Mouse (Mus musculus): Measurements from ENCODE around the gene Tmem38b. TPM values are rescaled to one million over a fixed set of nuclear protein-coding genes. Genes with fewer than 3 reads are reported as not detected.

The Tmem38b gene
- polyA plus RNA-seq, 1 experiment from 2014 or later = 14.8 TPM

GRCm38 (mm10) chr4:53884351-53885245, 58.8 kb downstream of the Tmem38b start:
- Histone ChIP-seq H3K36me3 (ENCODE audit: inconsistent target) (no peaks in the 10 kb centered on the region), H3K27ac (no peak overlapping the region), H3K4me3 (ENCODE audit: inconsistent target) (no peak overlapping the region), H3K79me2 (ENCODE audit: inconsistent target) (no peaks in the 10 kb centered on the region)
- WGBS (ENCODE audit: missing documents) = 67% methylated on average over 14 of the region's 14 CpGs

- no peaks in the 10 kb centered on the region for H3K36me3 ChIP-seq (ENCODE audit: inconsistent target)
- no peak overlapping the region for H3K27ac ChIP-seq
- 78% methylated on average over 19 of the region's 22 CpGs for WGBS (ENCODE audit: missing documents)
- no peak overlapping the region for H3K4me3 ChIP-seq (ENCODE audit: inconsistent target)
- no peaks in the 10 kb centered on the region for H3K79me2 ChIP-seq (ENCODE audit: inconsistent target)
Measured at GRCm38 (mm10) chr4:53886342-53887088, 60.7 kb downstream of the Tmem38b start.

- H3K4me3 ChIP-seq (ENCODE audit: inconsistent target) = no peak overlapping the region
- 8% methylated on average over 1 of the region's 1 CpGs for WGBS (ENCODE audit: missing documents)
- H3K79me2 ChIP-seq (ENCODE audit: inconsistent target) = no peaks in the 10 kb centered on the region
Measured at GRCm38 (mm10) chr4:53895335-53895734, 69.5 kb downstream of the Tmem38b start.

GRCm38 (mm10) chr4:53896150-53896833, 70.4 kb downstream of the Tmem38b start:
- H3K27ac ChIP-seq = no peak overlapping the region
- H3K79me2 ChIP-seq (ENCODE audit: inconsistent target) = no peaks in the 10 kb centered on the region
- no peaks in the 10 kb centered on the region for H3K36me3 ChIP-seq (ENCODE audit: inconsistent target)
- H3K4me3 ChIP-seq (ENCODE audit: inconsistent target) = no peak overlapping the region
- WGBS (ENCODE audit: missing documents) = 79% methylated on average over 7 of the region's 7 CpGs

More at GRCm38 (mm10) chr4:53895335-53895734, 69.5 kb downstream of the Tmem38b start:
- Histone ChIP-seq H3K27ac (no peak overlapping the region), H3K36me3 (ENCODE audit: inconsistent target) (no peaks in the 10 kb centered on the region)

GRCm38 (mm10) chr4:53900386-53900971, 74.6 kb downstream of the Tmem38b start:
- H3K4me3 ChIP-seq (ENCODE audit: inconsistent target) = no peak overlapping the region
- H3K36me3 ChIP-seq (ENCODE audit: inconsistent target) = no peaks in the 10 kb centered on the region
- no peaks in the 10 kb centered on the region for H3K79me2 ChIP-seq (ENCODE audit: inconsistent target)
- no peak overlapping the region for H3K27ac ChIP-seq
- WGBS (ENCODE audit: missing documents) = 44% methylated on average over 6 of the region's 6 CpGs

- no peak overlapping the region for H3K27ac ChIP-seq
- no peaks in the 10 kb centered on the region for H3K79me2 ChIP-seq (ENCODE audit: inconsistent target)
- H3K4me3 ChIP-seq (ENCODE audit: inconsistent target) = no peak overlapping the region
- no peaks in the 10 kb centered on the region for H3K36me3 ChIP-seq (ENCODE audit: inconsistent target)
- 84% methylated on average over 7 of the region's 7 CpGs for WGBS (ENCODE audit: missing documents)
Measured at GRCm38 (mm10) chr4:53904335-53904734, 78.5 kb downstream of the Tmem38b start.

GRCm38 (mm10) chr4:53905537-53905936, 79.7 kb downstream of the Tmem38b start:
- H3K27ac ChIP-seq = no peak overlapping the region
- no peak overlapping the region for H3K4me3 ChIP-seq (ENCODE audit: inconsistent target)
- WGBS (ENCODE audit: missing documents) = 65% methylated on average over 5 of the region's 6 CpGs
- no peaks in the 10 kb centered on the region for H3K36me3 ChIP-seq (ENCODE audit: inconsistent target)
- no peaks in the 10 kb centered on the region for H3K79me2 ChIP-seq (ENCODE audit: inconsistent target)

GRCm38 (mm10) chr4:53907071-53907470, 81.2 kb downstream of the Tmem38b start:
- 100% methylated on average over 3 of the region's 3 CpGs for WGBS (ENCODE audit: missing documents)
- Histone ChIP-seq H3K27ac (no peak overlapping the region), H3K4me3 (ENCODE audit: inconsistent target) (no peak overlapping the region)

More at GRCm38 (mm10) chr4:53907071-53907470, 81.2 kb downstream of the Tmem38b start:
- no peaks in the 10 kb centered on the region for H3K79me2 ChIP-seq (ENCODE audit: inconsistent target)
- no peaks in the 10 kb centered on the region for H3K36me3 ChIP-seq (ENCODE audit: inconsistent target)

Other genes starting within 250 kb of the Tmem38b start
- 0.38 to 1.6 TPM (median 0.65 TPM) in 3 replicates for gene Fsd1l, start 194.6 kb upstream of the Tmem38b start, polyA plus RNA-seq (2018)
- 3.8 to 5.8 TPM (median 5.8 TPM) in 3 replicates for gene Fktn, start 112.0 kb upstream of the Tmem38b start, polyA plus RNA-seq (2018)
- gene Tal2, start 46.3 kb upstream of the Tmem38b start, polyA plus RNA-seq (2018) = 0.06 to 0.18 TPM (median 0.15 TPM) in 3 replicates

Measured in macrophage (primary cell).